Mouse (Mus musculus) hindlimb bud, embryonic 11.5 days (tissue): ENCODE results near the gene Adam22.

Experiments used
- DNase-seq: peaks from one replicate; pipeline ENCODE4 v3.0.0-alpha.2; 2012; ENCODE audit warnings: low read depth, low spot score; ENCODE audit errors: extremely low spot score

Gene Adam22

DNA sequence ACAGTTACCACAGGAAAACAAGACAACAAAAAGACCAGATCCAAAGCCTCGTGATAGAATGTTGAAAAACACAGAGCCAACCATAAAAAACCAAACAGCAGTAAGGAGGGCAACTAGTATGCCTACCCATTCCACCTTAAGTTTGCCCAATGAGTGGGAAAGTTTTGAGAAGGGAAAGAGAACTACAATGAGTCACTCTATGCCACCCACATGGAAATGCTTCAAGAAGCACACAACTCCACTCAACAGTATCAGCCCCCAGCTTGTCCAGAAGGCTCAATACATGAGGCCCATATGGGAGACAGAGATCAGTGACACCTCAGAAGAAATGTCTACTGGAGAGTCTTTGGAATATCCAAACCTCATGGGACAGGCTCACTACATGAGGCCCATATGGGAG lies 187.3 kb downstream of the Adam22 start:
- DNase-seq, result no peak

DNA sequence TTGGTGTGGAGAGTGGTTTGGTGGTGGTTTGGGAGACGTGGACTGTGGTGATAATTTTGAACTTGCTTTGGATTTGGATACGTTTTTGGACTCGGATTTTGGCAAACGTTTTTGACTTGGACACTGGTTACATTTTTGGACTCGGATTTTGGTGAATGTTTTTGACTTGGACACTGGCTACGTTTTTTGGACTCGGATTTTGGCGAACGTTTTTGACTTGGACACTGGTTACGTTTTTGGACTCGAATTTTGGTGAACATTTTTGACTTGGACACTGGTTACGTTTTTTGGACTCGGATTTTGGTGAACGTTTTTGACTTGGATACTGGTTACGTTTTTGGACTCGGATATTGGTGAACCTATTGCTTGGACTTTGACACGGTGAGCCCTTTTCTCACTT lies 189.8 kb downstream of the Adam22 start:
- DNase-seq, result no peak

DNA sequence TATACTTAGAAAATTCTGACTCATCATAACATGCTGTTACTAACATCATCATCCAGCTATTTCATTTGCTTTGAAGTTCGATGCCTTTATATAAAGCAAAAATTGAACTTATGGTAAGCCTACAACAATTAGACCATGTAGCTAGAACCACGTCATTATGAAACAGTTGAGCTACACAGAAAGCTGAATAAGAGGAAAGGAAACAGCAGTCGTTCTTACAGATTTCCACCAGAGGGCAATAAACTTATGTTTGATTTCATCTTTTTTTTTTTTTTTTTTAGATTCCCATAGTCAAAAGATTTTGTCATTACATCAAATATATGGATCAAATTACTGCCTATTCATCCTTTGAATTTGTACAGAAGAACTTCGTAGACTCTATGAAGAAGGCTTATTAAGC lies 203.2 kb downstream of the Adam22 start:
- DNase-seq, result no peak

DNA sequence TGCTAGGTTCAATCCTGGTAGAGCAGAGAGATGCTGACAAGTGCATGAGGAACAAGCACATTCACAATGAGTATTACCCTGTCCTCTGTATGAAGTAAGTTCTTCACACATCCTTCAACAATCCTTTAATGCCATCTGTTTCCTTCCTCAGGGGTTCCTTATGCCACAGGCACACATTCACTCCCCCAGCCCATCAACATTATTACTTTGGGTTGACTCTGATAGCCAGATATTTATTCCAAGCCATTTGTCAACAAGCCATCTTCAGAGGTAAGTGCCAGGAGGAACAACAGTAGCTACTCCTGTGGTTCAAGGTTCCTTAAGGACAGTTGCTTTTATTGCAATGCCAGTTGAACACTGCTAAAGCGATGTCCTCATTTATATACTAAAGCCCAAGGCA lies 216.3 kb downstream of the Adam22 start:
- no peak for DNase-seq

DNA sequence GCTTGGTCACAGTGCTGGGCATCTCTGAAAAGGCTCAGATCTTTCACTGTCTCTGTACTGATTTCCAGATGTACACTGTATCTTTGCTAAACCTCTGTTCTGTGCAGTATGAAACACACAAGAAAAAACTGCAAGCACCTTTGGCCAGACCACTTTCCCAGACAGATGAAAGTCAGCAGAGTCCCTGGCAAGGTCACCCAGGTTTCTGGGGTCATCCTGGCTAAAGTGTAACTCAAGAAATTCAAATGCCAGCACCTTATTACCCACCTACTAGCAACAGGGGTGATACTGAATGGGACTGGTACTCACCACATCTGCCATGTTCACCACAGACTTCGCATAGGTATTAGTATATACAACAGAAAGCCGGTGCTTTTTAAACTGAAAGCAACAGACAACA lies 221.8 kb downstream of the Adam22 start:
- DNase-seq, result no peak

DNA sequence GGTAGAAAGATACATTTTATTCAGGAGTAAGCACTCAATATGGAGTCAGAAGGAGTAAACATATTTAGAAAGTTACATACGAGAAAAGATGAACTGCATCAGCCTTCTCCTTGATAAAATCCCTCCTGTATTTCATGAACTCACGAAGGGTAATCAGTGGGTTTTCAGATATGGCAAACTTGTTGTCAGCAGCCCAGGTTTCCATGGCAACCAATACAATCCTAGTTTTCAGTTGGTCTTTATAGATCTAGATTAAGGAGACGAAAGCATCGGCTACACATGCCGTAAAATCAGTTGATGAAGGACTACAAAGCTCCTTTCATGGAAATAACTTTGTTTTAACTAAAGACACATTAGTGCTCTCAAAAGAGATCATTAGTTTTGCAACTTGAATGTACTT lies 222.5 kb downstream of the Adam22 start:
- no peak for DNase-seq

DNA sequence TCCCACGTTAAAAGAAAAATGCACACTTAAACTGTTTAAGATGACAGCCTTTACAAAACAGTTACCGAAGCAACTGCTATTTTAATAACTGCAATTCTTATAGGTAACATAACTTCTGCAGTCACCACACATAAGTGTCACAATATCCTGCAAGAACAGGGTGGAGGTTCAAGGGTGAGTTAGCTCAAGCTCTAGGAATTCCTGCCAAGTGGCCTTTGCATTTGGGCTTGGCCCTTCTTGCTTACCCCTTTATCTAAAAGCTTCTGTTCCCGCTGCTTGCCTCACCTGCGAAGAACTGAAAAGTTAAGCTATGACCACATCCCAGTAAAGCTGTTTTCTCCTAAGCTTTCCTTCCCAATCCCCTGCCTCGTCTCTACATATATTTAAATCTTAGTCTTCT lies 235.4 kb downstream of the Adam22 start:
- DNase-seq, result no peak

DNA sequence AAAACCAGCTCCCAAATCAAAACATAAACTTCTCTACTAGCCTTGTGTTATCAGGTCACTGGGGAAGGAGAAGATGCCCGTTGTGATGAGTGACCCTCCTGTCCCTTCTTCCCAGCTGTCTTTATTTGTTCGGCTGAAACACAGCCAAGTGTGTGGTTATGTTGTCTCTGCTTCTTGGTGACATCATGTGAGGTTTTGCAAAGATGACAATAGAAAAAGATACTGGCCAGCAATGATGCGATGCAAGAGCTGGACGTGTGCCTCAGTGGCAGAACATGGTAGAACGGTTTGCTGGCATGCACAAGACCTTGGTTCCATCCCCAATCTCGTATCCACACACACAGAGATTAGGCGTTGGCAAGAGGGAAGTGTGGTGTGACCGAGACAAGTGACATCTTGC lies 236.0 kb downstream of the Adam22 start:
- no peak for DNase-seq

DNA sequence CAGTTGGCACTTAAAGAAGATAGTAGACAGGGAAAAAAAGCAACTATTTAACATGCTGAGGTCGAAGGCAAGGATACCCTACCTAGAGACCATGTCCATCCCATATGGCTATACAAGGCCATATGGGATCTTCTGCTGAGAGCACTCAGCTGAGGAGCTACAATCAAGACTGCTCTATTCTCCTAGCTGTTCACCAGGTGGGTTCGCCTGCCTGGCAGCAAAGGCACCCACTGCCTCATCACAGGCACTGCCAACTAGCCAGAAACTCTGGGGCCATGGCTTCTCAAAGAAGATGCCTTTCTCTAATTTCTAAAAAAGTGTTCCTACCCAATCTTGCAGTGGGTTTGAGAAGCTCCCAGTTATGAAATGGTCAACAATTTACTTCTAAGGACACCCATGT lies 238.2 kb downstream of the Adam22 start:
- no peak for DNase-seq

DNA sequence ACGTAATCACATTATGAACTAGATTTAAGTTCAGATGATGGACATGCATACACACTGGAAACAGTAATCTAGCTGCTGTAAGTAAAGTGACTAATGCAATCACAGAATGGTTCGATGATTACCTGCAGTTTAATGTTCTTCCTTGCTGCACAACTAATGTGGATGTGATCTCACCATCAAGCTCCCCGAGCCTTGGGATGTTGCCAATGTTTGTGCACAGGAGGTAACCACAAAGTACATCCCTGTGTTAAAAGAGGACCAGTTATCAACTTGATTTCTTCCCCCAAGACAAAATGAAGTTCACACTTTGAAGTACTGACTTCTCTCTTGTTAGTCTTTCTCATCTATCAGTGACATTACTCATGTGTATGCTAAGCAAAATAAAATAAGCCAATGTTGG lies 247.0 kb downstream of the Adam22 start:
- no peak for DNase-seq

DNA sequence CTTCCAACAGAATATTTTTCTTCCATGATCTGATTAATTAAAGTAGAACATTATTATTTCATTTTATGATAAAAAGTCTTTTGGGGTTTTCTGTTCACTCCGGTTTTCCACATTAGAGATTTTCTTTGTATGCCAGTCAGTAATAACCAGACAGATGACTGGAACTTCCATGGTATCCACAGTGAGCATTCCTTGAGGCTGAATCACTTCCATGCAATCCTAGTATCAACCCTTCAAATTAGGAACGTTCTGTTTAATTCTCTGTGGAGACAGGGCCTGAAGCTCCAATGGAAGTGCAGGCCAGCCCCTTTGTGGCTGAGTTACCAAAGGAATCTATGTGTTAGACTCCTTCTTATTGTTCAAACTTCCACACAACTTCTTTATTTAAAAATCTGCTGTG lies 247.9 kb downstream of the Adam22 start:
- no peak for DNase-seq

DNA sequence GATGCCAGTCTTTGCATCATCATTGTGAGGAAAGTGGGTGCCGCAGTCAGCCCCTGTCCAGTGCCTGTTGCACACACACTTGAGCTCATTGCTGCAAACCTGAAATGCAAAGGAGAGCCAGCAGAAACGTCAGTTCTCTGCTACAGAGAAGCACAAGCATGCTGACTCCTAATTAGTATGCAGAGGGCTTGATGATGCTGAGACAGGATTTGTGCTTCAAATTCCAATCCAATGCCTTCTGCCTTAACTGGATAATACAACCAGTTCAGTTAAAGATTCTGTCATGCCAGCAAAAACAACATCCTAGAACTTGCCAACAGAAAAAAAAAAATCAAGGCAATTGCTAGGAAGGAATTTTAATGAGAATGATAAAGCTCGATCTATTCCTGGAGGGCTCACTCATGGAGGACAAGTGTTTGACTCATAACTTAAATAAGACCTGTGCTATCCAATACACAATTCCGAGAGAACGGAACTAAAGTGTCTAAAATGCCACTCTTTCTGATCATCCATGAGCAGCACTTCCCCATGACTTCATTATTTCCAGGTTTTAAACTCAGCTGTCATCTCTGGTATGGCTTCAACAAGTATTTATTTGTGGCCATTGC lies 251.3 kb downstream of the Adam22 start:
- DNase-seq, result no peak

DNA sequence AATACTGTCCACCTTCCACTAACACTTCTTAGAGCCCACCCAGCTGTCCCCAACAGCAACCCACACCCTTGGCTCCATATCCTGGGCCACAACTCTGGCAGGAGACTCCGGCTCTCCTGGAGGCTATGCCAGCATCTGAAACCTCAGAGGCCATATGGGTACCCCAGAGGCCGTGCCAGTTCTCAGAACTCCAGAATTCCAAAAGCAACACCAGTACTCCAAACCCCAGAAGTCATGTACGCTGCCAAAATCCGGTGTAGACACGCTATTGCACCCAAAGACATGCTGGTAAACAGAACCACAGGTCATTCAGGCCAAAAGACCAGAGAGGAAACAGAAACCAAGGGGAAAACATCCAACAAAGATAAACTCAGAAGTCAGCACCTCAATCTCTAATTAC lies 255.7 kb downstream of the Adam22 start:
- no peak for DNase-seq

DNA sequence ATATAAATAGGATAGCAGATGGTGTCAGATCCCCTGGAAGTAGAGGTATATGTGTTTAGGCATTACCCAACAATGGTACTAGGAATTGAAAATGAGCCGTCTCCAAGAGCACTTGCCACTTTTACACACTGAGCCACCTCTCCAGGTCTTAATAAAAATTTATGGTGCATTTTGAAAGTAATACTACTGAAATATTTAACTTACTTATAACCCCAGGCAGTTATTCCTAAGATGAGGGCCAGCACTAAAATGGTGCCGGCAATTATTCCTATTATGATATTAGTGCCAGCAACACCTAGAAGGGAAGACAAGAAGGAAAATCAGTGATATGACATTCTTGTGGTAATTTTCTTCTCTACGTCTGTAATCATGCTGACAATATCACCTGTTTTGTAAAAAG lies 256.3 kb downstream of the Adam22 start:
- no peak for DNase-seq

DNA sequence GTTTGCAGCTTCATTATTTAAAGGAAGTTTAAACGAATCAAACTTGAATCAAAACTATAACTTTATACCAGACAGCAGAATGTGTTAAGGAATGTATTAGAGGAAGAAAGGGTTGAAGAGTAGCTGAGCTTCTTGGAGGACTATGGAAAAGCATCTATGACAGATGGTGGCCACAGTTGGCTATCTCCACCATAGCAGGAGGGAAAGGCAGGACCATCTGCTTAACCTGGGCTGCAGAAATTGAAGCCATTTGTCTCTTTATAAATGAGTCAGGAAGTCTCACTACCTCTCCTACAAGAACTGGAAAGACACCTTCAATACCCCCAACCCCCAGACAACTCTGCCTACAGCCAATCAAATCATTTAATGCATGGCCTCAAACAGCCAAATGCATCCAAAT lies 272.3 kb downstream of the Adam22 start:
- no peak for DNase-seq

DNA sequence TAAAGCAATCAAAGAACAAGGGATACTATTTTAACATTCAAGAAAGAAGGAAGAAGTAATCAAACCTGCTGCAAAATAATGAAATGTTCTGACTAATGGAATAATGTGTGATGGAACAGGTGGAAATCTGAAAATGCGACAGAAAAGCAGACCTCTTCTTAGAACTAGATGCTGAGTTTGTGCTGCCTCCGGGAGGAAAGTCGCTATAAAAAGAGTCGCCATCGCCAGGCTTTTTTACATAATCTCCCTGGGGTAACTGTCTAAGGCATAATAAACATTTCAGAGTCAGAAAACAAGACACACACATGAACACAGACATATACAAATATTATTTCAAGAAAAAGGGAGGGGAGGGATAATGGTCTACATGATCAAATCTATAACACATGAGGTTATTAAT lies 273.0 kb downstream of the Adam22 start:
- DNase-seq, result no peak

DNA sequence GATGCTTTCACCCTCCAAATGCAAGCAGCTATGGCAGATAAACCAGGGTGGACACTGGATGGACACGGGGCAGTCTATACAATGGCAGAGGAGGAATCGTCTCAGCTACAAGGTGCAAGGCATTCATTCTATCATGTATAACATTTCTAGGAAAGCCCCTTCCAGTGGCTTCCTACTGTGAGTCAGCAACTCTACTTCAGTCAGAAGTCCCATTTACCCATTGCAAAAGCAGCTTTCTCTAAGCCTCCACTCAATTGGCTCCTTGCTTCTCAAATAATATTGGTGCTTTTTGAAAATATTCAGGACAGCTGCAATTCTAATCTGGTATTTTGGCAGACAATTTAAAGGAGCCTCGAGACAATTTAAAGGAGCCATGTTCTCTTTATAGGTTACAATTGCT lies 279.8 kb downstream of the Adam22 start:
- DNase-seq, result no peak

DNA sequence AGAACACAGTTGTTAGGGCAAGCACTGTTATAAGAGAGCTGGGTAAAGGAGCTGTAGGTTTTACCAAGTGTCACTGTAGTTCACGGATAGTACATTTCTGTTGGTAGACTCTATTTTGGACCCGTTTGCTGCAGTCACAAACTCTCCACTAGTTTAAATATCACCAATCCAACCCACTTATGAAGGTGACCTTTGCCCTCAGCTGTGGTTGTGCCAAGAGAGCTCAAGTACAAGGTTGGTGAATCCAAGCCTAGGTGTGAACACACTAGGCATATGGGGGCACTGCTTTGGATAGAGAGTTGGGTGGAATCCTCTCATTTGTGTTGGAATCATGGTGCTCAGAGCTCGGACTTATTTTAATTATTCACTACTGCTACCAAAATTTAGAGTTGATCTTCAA lies 282.3 kb downstream of the Adam22 start:
- DNase-seq, result no peak

DNA sequence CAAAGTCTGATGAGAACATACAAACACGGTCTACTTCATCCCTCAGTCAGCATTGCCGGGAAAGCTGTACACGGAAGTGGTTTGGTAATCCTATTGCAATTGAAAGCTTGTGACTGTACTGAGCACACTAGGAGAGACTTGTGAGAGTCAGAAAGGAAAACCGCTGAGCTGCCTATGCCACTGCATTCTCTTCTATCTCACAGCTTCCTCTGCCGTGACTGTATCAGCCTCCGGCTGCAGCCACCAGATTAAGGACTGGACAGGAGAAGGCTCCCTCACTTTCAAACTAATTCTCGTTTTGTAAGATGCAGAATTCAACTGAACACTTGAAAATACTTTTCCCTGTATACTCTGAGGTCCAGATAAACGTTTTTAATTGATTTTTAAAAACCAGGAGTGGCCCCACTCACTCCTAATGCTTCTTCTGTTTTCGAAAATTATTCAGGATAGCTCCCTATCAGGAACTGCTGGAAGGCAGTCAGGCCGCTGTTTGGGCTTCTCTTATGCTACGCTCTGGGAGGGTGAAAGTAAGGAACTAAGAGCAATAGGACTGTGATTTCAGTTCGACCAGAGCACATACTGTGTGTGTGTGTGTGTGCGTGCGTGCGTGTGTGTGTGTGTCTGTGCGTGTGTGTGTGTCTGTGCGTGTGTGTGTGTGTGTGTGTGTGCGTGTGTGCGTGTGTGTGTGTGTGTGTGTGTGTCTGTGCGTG lies 285.0 kb downstream of the Adam22 start:
- DNase-seq, result no peak

DNA sequence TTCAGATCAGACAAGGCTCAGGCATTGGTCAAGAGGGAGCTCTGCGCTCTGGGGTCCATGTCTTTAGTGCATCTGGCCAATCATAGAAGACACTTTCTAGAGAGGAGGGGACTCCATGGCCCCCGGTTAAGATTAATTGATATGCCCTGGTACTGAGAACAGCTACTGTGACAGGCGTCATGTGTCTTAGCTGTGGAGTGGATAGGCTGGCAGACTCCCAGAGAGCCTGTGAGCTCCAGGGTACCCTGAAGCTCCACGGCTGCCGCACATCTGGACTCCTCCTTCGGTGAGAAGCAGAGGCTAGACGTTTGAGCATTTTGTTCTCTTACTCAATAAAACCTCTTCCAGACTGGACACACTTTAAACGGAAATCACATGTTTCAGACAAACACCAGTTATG lies 290.5 kb downstream of the Adam22 start:
- DNase-seq, result no peak

DNA sequence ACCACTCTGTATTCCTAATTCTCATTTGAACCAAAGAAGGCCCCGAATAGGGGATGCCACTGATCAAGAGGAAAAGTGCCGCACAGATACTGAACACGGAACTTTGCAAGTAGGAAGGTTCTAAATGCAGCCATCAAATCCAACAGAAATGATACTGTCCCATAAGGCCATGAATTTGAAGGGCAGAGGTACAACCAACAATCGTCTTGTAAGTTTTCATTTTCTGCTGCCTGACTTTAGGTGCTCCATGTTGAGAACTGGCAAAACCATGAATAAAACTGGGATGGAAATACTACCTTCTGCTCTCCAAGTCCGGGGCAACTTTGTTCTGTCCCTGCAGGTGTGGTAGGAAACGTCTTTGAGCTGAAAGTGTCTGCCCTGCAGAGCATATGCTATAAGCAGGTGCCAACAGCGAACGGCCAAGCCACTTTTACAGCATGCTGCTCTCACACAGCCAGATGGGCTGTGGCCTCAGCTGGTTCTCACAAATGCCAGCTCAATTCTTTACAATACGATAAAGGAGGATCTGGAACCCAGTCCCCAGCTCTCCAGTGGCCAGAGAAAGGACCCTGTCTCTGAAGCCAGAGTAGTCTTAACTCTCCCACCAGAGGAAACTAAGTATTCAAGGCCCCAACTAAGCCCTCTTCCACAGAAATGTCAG lies 293.9 kb downstream of the Adam22 start:
- no peak for DNase-seq

DNA sequence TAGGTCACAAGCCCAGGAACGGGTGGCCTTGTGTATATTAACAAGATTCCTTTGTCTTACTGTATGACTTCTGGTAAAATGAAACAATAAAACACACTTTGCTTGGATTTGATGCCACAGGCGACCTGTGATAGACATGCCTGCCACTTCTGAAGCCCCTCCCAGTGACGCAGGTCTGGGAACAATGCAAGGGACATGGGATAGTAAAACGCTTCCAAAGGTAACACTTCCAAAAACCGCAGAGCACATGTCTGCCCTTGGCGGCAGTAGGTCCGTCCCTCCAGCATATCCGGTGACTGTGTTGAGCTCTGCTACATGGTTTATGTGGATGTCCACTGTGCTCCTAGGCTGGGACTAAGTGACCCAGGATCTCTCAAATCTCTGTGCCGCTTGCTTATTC lies 294.6 kb downstream of the Adam22 start:
- DNase-seq, result no peak

DNA sequence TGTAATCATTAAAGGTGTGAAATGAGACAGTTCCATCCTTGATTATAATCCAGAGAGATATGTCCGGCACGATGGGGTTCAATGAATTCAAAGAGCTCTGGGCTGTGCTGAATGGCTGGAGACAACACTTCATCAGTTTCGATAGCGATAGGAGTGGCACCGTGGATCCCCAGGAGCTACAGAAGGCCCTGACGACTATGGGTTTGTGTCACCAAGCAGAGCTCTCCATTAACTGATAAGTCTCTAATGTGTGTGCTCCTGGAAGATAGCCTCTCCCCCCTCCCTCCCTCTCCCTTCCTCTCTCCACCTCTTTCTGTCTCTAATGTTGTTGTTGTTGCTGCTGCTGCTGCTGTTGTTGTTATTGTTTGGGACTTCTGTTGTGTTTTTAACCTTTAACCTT lies 304.8 kb downstream of the Adam22 start:
- DNase-seq, result no peak
